Comparison of ENCODE assay signal across 8 mouse cellular contexts in the genomic region with DNA sequence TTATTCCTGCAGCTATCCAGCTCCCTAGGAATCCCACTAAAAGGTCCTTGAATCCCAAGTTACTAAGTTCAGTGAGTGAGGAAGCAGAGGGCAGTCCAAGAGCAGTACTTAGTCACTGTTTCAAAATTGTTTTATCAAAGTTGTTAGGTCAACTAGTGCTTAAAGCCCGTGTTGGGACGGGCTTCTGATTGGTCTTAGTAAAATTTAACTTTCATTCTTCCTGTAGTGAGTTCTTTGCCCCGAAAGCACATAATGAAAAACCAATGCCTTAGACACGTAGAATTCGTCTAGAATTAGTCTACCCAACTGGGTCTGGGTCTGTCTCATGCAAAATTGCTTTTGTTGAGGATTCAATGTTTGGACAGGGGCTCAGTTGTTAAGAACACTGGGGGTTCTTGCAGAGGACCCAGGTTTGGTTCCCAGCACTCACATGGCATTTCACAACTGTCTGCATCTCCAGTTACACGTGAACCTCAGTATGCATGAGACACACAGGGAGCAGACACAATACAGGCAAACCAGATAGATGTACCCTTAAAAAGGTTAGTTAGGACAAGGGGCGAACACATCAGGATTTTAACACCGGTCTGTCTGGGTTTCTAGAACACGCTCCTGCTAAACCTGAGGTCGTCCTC. TPM values are rescaled to one million over a fixed set of nuclear protein-coding genes. Genes with fewer than 3 reads are reported as not detected.
DNase-seq lines count a peak whose midpoint lies in the region; ATAC-seq and TF ChIP-seq lines count a peak whose summit lies in the region.

No protein-coding gene starts in this region.

- peak overlapping the region; percentile 79 for H3K4me2 ChIP-seq in forebrain, embryonic 14.5 days (ENCODE audit: low read length)
- peak overlapping the region; percentile 61 for H3K4me2 ChIP-seq in neural tube, embryonic 15.5 days

- ATAC-seq in forebrain, embryonic 14.5 days = no peak
- peak; percentile 35 for ATAC-seq in neural tube, embryonic 15.5 days (ENCODE audit: low FRiP score)

- peak overlapping the region; percentile 74 for H3K9ac ChIP-seq in forebrain, embryonic 14.5 days (ENCODE audit: low read length)
- H3K9ac ChIP-seq in neural tube, embryonic 15.5 days (replicated peaks) = peak overlapping the region; percentile 56

- DNase-seq in spleen, adult 2 months (ENCODE audit: low read depth in 1 of 2, low spot score in 2 of 2) = no peak
- DNase-seq in spleen, adult 18-20 months = no peak
- no peak for DNase-seq in forebrain, embryonic 14.5 days (ENCODE audit: low spot score)
- DNase-seq in kidney, postnatal 36 days = peak; percentile 7 to 29
- no peak for DNase-seq in urinary bladder, adult 2 months (ENCODE audit: low spot score)
- DNase-seq in frontal cortex, postnatal 36 days (ENCODE audit: low spot score in 2 of 2) = no peak
- DNase-seq in yolk sac, embryonic 10.5 days (ENCODE audit: low spot score) = no peak

- H3K27me3 ChIP-seq in spleen, adult 2 months (ENCODE audit: control insufficient read depth, insufficient read depth, low read length) = no peaks in the 10 kb centered on the region
- H3K27me3 ChIP-seq in forebrain, embryonic 14.5 days (replicated peaks; ENCODE audit: control insufficient read depth, insufficient read depth, low read length) = no peaks in the 10 kb centered on the region
- no peaks in the 10 kb centered on the region for H3K27me3 ChIP-seq in neural tube, embryonic 15.5 days (replicated peaks)

- 14% methylated on average over 10 of the region's 10 CpGs for WGBS in spleen, adult 2 months
- 27% methylated on average over 10 of the region's 10 CpGs for WGBS in forebrain, embryonic 14.5 days
- WGBS in neural tube, embryonic 15.5 days = 25% methylated on average over 10 of the region's 10 CpGs

- H3K27ac ChIP-seq in spleen, adult 2 months (ENCODE audit: insufficient read depth, low read length) = peak overlapping the region; percentile 65
- H3K27ac ChIP-seq in forebrain, embryonic 14.5 days (ENCODE audit: low read depth, low read length) = peak overlapping the region; percentile 77
- H3K27ac ChIP-seq in neural tube, embryonic 15.5 days (replicated peaks) = peak overlapping the region; percentile 85

- peaks cover 2% of the 10 kb centered on the region; the same call in 1 of the 2 replicates for H3K36me3 ChIP-seq in spleen, adult 2 months (ENCODE audit: control insufficient read depth, insufficient read depth, low read length)
- peaks cover 8% of the 10 kb centered on the region; the same call in 1 of the 2 replicates for H3K36me3 ChIP-seq in forebrain, embryonic 14.5 days (ENCODE audit: control insufficient read depth, insufficient read depth, low read length)
- peaks cover 4% of the 10 kb centered on the region; the same call in 1 of the 2 replicates for H3K36me3 ChIP-seq in neural tube, embryonic 15.5 days

- peak overlapping the region; percentile 76 for H3K4me3 ChIP-seq in spleen, adult 2 months (ENCODE audit: extremely low read depth, insufficient read depth, insufficient read length)
- H3K4me3 ChIP-seq in forebrain, embryonic 14.5 days (ENCODE audit: low read depth, low read length) = peak overlapping the region; percentile 89
- H3K4me3 ChIP-seq in neural tube, embryonic 15.5 days (replicated peaks) = peak overlapping the region; percentile 96

- no peak for TF ChIP-seq CTCF in spleen, adult 2 months (IDR thresholded peaks at IDR 0.05; ENCODE audit: extremely low read depth, insufficient read depth, insufficient read length, insufficient replicate concordance)

- H3K4me1 ChIP-seq in spleen, adult 2 months (ENCODE audit: control insufficient read depth, insufficient read depth, insufficient read length) = peaks cover 5% of the 10 kb centered on the region; the same call in 1 of the 2 replicates
- H3K4me1 ChIP-seq in forebrain, embryonic 14.5 days (ENCODE audit: control insufficient read depth, insufficient read depth, low read length) = peaks cover 14% of the 10 kb centered on the region
- H3K4me1 ChIP-seq in neural tube, embryonic 15.5 days = peaks cover 23% of the 10 kb centered on the region

- no peak for TF ChIP-seq POLR2A in spleen, adult 2 months (IDR thresholded peaks at IDR 0.05; ENCODE audit: low read depth, low read length)

- H3K9me3 ChIP-seq in forebrain, embryonic 14.5 days (replicated peaks; ENCODE audit: control insufficient read depth, low read length) = no peaks in the 10 kb centered on the region
- H3K9me3 ChIP-seq in neural tube, embryonic 15.5 days (replicated peaks) = no peaks in the 10 kb centered on the region

RNA-seq across cellular contexts. Expression of gene Pitpnb, which starts 0.7 kb away (rescaled TPM):
- polyA plus RNA-seq in spleen, adult 2 months (2012; rRNA removed) = 24.4 and 25.5 TPM in 2 replicates
- polyA plus RNA-seq in forebrain, embryonic 14.5 days (2014; fragmentation: Nextera tagmentation; extraction: Ambion mirVana) = 102 and 105 TPM in 2 replicates
- polyA plus RNA-seq in neural tube, embryonic 15.5 days (2015; fragmentation: Nextera tagmentation; extraction: Ambion mirVana) = 95.8 and 103 TPM in 2 replicates
- 65.4 and 80.2 TPM in 2 replicates for polyA plus RNA-seq in urinary bladder, adult 2 months (2012; rRNA removed)

Comparison
In these comparisons a context has a peak if more than half of its experiments do, and no peak if none do; other contexts are left out.
1. DNase-seq: peak in kidney, postnatal 36 days (2 of 2); none in spleen, adult 2 months (0 of 2), spleen, adult 18-20 months (0 of 2), forebrain, embryonic 14.5 days (single experiment), urinary bladder, adult 2 months (single experiment), frontal cortex, postnatal 36 days (0 of 2) and yolk sac, embryonic 10.5 days (single experiment).
2. Peak in every context shown above with its lines, with median percentiles within 50 percentile points of each other: H3K27ac ChIP-seq and H3K4me3 ChIP-seq.